Mouse (Mus musculus) heart, embryonic 11.5 days (tissue): ENCODE results near the gene Zfp512b. TPM values are rescaled to one million over a fixed set of nuclear protein-coding genes. Genes with fewer than 3 reads are reported as not detected.

ENCODE experiments used
- ATAC-seq: fragments of 200-750 bp; cut with Nextera tagmentation; replicated peaks from 2 replicates; pipeline ENCODE4 v1.8.0; 2017; ENCODE audit warnings: moderate library complexity; ENCODE audit not compliant: insufficient number of reproducible peaks, low FRiP score, low TSS enrichment
- H3K27ac ChIP-seq: fragments of 300-500 bp; sonication (generic); 2 replicates; pipeline ENCODE4 v1.5.1; 2014; ENCODE audit warnings: mild to moderate bottlenecking, low read depth, low read length
- H3K27me3 ChIP-seq: fragments of 300-500 bp; sonication (generic); 2 replicates; pipeline ENCODE4 v1.6.1; 2014; ENCODE audit warnings: mild to moderate bottlenecking, low read length, mixed read lengths; ENCODE audit not compliant: control insufficient read depth, insufficient read depth
- H3K36me3 ChIP-seq: fragments of 300-500 bp; sonication (generic); 2 replicates; pipeline ENCODE4 v1.6.1; 2014; ENCODE audit warnings: mild to moderate bottlenecking, low read length, moderate library complexity, mixed read lengths; ENCODE audit not compliant: control insufficient read depth, insufficient read depth
- H3K4me1 ChIP-seq: fragments of 300-500 bp; sonication (generic); 2 replicates; pipeline ENCODE4 v1.6.1; 2014; ENCODE audit warnings: low read length; ENCODE audit not compliant: control insufficient read depth, insufficient read depth
- H3K4me2 ChIP-seq: fragments of 300-500 bp; sonication (generic); 2 replicates; pipeline ENCODE4 v1.6.1; 2014; ENCODE audit warnings: mild to moderate bottlenecking, moderate library complexity
- H3K4me3 ChIP-seq: fragments of 300-500 bp; sonication (generic); 2 replicates; pipeline ENCODE4 v1.5.1; 2014; ENCODE audit warnings: low read depth, low read length
- H3K9ac ChIP-seq: fragments of 300-500 bp; sonication (generic); 2 replicates; pipeline ENCODE4 v1.6.1; 2014; ENCODE audit warnings: mild to moderate bottlenecking, low read depth, low read length, moderate library complexity
- H3K9me3 ChIP-seq: fragments of 300-500 bp; sonication (generic); replicated peaks from 2 replicates; pipeline ENCODE4 v1.6.1; 2016; ENCODE audit warnings: low read length; ENCODE audit not compliant: control insufficient read depth
- WGBS: fragments of 180-500 bp; shearing (Covaris S2); extraction: QIAGEN DNeasy Blood & Tissue Kit; methylation state at CpG from one replicate; pipeline ENCODE4 v1.1.7; 2014; ENCODE audit not compliant: insufficient replicate concordance; 5-methylcytosine and 5-hydroxymethylcytosine counted together
- polyA plus RNA-seq: library from polyadenylated mRNA; unstranded; fragments of >200 nt; fragmentation: Nextera tagmentation; extraction: Ambion mirVana; gene quantifications from 2 replicates; pipeline ENCODE4 v1.2.1, GENCODE M21; 2014

Zfp512b gene
- polyA plus RNA-seq, 1 experiment from 2014 or later: 26.5 TPM

GRCm38 (mm10) chr2:181572921-181573920 lies 19.4 kb downstream of the Zfp512b start:
- no peaks in the 10 kb centered on the region for H3K27me3 ChIP-seq
- H3K36me3 ChIP-seq: peaks cover 3% of the 10 kb centered on the region; the same call in 1 of the 2 replicates
- H3K4me2 ChIP-seq: no peak overlapping the region
- H3K9ac ChIP-seq: no peak overlapping the region
- no peak for ATAC-seq
- no peaks in the 10 kb centered on the region for H3K9me3 ChIP-seq
- H3K27ac ChIP-seq: no peak overlapping the region
- peaks cover 13% of the 10 kb centered on the region for H3K4me1 ChIP-seq
- no peak overlapping the region for H3K4me3 ChIP-seq
- WGBS: 88% methylated on average over 15 of the region's 15 CpGs

GRCm38 (mm10) chr2:181571941-181572670 lies 20.5 kb downstream of the Zfp512b start:
- 87% methylated on average over 11 of the region's 11 CpGs for WGBS
- H3K27ac ChIP-seq: no peak overlapping the region
- no peaks in the 10 kb centered on the region for H3K27me3 ChIP-seq
- no peaks in the 10 kb centered on the region for H3K9me3 ChIP-seq
- no peak for ATAC-seq
- H3K9ac ChIP-seq: no peak overlapping the region
- H3K36me3 ChIP-seq: peaks cover 3% of the 10 kb centered on the region; the same call in 1 of the 2 replicates
- peaks cover 6% of the 10 kb centered on the region for H3K4me1 ChIP-seq
- no peak overlapping the region for H3K4me2 ChIP-seq
- H3K4me3 ChIP-seq: no peak overlapping the region

GRCm38 (mm10) chr2:181570921-181571595 lies 21.5 kb downstream of the Zfp512b start:
- Histone ChIP-seq H3K9ac (no peak overlapping the region), H3K4me1 (peaks cover 6% of the 10 kb centered on the region), H3K4me3 (no peak overlapping the region), H3K4me2 (no peak overlapping the region), H3K27me3 (no peaks in the 10 kb centered on the region), H3K36me3 (peaks cover 3% of the 10 kb centered on the region; the same call in 1 of the 2 replicates), H3K9me3 (no peaks in the 10 kb centered on the region), H3K27ac (no peak overlapping the region)
- WGBS: 70% methylated on average over 6 of the region's 6 CpGs
- no peak for ATAC-seq

- H3K4me2 ChIP-seq: no peak overlapping the region
- ATAC-seq: no peak
- no peak overlapping the region for H3K4me3 ChIP-seq
- no peak overlapping the region for H3K9ac ChIP-seq
- H3K9me3 ChIP-seq: no peaks in the 10 kb centered on the region
- peaks cover 6% of the 10 kb centered on the region for H3K4me1 ChIP-seq
- WGBS: 75% methylated on average over 8 of the region's 8 CpGs
- no peak overlapping the region for H3K27ac ChIP-seq
- no peaks in the 10 kb centered on the region for H3K27me3 ChIP-seq
- H3K36me3 ChIP-seq: peaks cover 3% of the 10 kb centered on the region; the same call in 1 of the 2 replicates
These were observed 22.2 kb downstream of the Zfp512b start for GRCm38 (mm10) chr2:181570375-181570774.

GRCm38 (mm10) chr2:181569856-181570255 lies 22.7 kb downstream of the Zfp512b start:
- H3K4me1 ChIP-seq: peaks cover 6% of the 10 kb centered on the region
- H3K9me3 ChIP-seq: no peaks in the 10 kb centered on the region
- peaks cover 3% of the 10 kb centered on the region; the same call in 1 of the 2 replicates for H3K36me3 ChIP-seq
- WGBS: 94% methylated on average over 10 of the region's 10 CpGs
- no peak overlapping the region for H3K4me2 ChIP-seq
- H3K27ac ChIP-seq: no peak overlapping the region
- H3K4me3 ChIP-seq: no peak overlapping the region
- H3K27me3 ChIP-seq: no peaks in the 10 kb centered on the region
- no peak for ATAC-seq
- H3K9ac ChIP-seq: no peak overlapping the region

GRCm38 (mm10) chr2:181568272-181569008 lies 24.2 kb downstream of the Zfp512b start:
- H3K9me3 ChIP-seq: no peaks in the 10 kb centered on the region
- H3K36me3 ChIP-seq: peaks cover under 1% of the 10 kb centered on the region; the same call in 1 of the 2 replicates
- no peak overlapping the region for H3K27ac ChIP-seq
- no peaks in the 10 kb centered on the region for H3K27me3 ChIP-seq
- no peak overlapping the region for H3K4me3 ChIP-seq
- H3K9ac ChIP-seq: no peak overlapping the region
- 55% methylated on average over 7 of the region's 7 CpGs for WGBS
- H3K4me2 ChIP-seq: no peak overlapping the region
- peaks cover 6% of the 10 kb centered on the region for H3K4me1 ChIP-seq
- ATAC-seq: no peak

GRCm38 (mm10) chr2:181567338-181567737 lies 25.3 kb downstream of the Zfp512b start:
- ATAC-seq: no peak
- no peaks in the 10 kb centered on the region for H3K36me3 ChIP-seq
- 81% methylated on average over 3 of the region's 3 CpGs for WGBS

GRCm38 (mm10) chr2:181553772-181554171 lies 38.8 kb downstream of the Zfp512b start:
- H3K4me2 ChIP-seq: no peak overlapping the region
- peaks cover 33% of the 10 kb centered on the region for H3K36me3 ChIP-seq
- no peak overlapping the region for H3K4me3 ChIP-seq
- H3K9ac ChIP-seq: no peak overlapping the region
- H3K4me1 ChIP-seq: no peaks in the 10 kb centered on the region
- H3K9me3 ChIP-seq: no peaks in the 10 kb centered on the region
- no peak overlapping the region for H3K27ac ChIP-seq
- no peak for ATAC-seq
- no peaks in the 10 kb centered on the region for H3K27me3 ChIP-seq

More at GRCm38 (mm10) chr2:181567338-181567737, 25.3 kb downstream of the Zfp512b start:
- no peak overlapping the region for H3K4me2 ChIP-seq
- no peak overlapping the region for H3K9ac ChIP-seq
- H3K4me1 ChIP-seq: peaks cover 6% of the 10 kb centered on the region
- H3K9me3 ChIP-seq: no peaks in the 10 kb centered on the region
- H3K4me3 ChIP-seq: no peak overlapping the region
- H3K27me3 ChIP-seq: no peaks in the 10 kb centered on the region
- H3K27ac ChIP-seq: no peak overlapping the region
